Mouse (Mus musculus) subcutaneous adipose tissue, adult 2 months (tissue): Measurements from ENCODE around the gene Vopp1. TPM values are rescaled to one million over a fixed set of nuclear protein-coding genes. Genes with fewer than 3 reads are reported as not detected.

Source experiments
- polyA plus RNA-seq: library from polyadenylated mRNA; depleted of rRNA; stranded (reverse); fragments of >200 nt; gene quantifications from 2 replicates; pipeline ENCODE4 v1.2.3, GENCODE M21; 2012; ENCODE audit warnings: low replicate concordance; rRNA removed

Gene Vopp1
- polyA plus RNA-seq = 5.6 and 20.5 TPM in 2 replicates

DNA sequence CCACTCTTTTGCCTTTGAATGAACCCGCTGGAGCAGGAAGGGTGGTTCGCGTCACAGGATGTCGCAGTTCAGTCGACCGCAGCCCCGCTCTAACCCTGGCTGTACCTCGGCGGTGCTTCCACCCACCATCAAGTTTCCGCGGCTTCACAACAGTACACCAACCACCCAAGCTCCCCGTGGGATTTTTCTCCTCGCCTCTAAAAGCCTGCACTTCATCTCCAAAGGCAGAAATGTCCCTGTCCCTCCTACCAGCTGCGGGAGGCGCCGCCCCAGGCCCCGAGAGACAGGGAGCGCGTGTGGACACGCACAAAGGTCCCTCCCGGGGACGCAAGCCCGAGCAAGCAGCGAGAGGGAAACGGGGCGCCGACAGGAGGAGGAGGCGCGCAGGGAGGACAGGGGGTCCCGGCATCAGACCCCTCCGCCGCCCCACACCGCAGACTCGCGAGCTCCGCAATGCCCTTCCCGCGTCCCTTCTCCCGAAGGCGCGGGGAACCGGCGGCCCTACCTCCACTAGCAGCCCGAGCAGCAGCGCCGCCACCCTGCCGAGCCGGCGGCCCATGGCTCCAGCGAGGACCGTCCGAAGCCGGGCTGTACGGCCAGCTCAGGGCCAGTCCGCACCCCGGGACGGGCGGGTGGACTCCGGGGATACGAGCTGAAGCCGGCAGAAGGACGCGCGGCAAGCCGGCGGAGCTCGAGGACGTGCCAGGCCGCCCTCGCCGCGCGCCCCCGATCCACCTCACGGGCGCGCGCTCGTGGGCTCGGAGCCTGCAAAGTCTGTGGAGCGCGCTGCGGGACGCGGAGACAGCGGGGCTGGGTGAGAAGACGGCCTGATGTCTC, at the start of gene Vopp1:
TSS of gene Vopp1 (minus strand) at position 738 of the 837 bp plus-strand sequence.

GRCm38 (mm10) chr6:57850286-57850685, 25.3 kb upstream of the Vopp1 start, which contains the start of gene Vmn1r21:
TSS of gene Vmn1r21 (minus strand) at chr6:57850343.

DNA sequence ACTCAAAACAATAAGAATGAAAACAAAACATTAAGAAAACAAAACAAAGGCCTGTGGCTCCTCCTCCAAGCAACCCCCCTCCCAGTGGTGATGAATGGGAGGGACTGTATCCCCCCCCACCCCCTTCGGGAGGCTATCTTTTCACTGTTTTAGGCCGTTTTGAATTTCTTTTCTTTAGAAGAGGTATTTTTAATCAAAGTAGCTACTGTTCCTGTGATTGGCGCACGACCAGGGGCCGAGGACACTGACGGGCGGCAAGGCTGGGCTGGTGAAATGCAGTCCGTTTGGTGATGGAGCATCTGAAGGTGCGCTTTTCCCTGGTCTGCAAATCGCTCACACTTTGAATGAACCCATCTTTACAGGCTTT, 122.6 kb downstream of the Vopp1 start, which contains the start of gene Lancl2:
TSS of gene Lancl2 (plus strand) at position 165 of the 367 bp plus-strand sequence.

GRCm38 (mm10) chr6:57691467-57692261, 133.3 kb downstream of the Vopp1 start, which contains the start of gene Pyurf:
TSS of gene Pyurf (minus strand) at chr6:57692078.

Other genes with a start within 250 kb of the Vopp1 start
- 5.0 and 7.7 TPM in 2 replicates for gene Herc6, start 244.2 kb downstream of the Vopp1 start, polyA plus RNA-seq
- gene Pyurf, start 133.1 kb downstream of the Vopp1 start, polyA plus RNA-seq = 17.7 and 18.4 TPM in 2 replicates
- 5.5 and 8.1 TPM in 2 replicates for gene Lancl2, start 122.6 kb downstream of the Vopp1 start, polyA plus RNA-seq
- gene Vmn1r21, start 25.2 kb upstream of the Vopp1 start, polyA plus RNA-seq = not detected in 2 replicates
- gene Vmn1r22, start 82.9 kb upstream of the Vopp1 start, polyA plus RNA-seq = not detected in 2 replicates
- not detected in 2 replicates for gene Vmn1r23, start 101.7 kb upstream of the Vopp1 start, polyA plus RNA-seq
- gene Vmn1r24, start 136.3 kb upstream of the Vopp1 start, polyA plus RNA-seq = not detected in 2 replicates
- not detected in 2 replicates for gene Vmn1r25, start 155.7 kb upstream of the Vopp1 start, polyA plus RNA-seq
- not detected in 2 replicates for gene Vmn1r26, start 190.0 kb upstream of the Vopp1 start, polyA plus RNA-seq